Mouse (Mus musculus) forebrain, embryonic 11.5 days (tissue): ENCODE data around the gene Tnfaip8l1. TPM values are rescaled to one million over a fixed set of nuclear protein-coding genes. Genes with fewer than 3 reads are reported as not detected.

Experiments
- ATAC-seq: fragments of 200-750 bp; cut with Nextera tagmentation; replicated peaks from 2 replicates; pipeline ENCODE4 v1.8.0; 2017; ENCODE audit warnings: moderate TSS enrichment; ENCODE audit not compliant: low FRiP score
- DNase-seq: peaks from one replicate; pipeline ENCODE4 v3.0.0-alpha.2; 2017; ENCODE audit warnings: low spot score
- H3K27ac ChIP-seq: fragments of 300-500 bp; sonication (generic); 2 replicates; pipeline ENCODE4 v1.5.1; 2014; ENCODE audit warnings: low read depth, low read length
- H3K27me3 ChIP-seq: fragments of 300-500 bp; sonication (generic); 2 replicates; pipeline ENCODE4 v1.6.1; 2014; ENCODE audit warnings: mild to moderate bottlenecking, low read length, mixed read lengths; ENCODE audit not compliant: control insufficient read depth, insufficient read depth
- H3K36me3 ChIP-seq: fragments of 300-500 bp; sonication (generic); 2 replicates; pipeline ENCODE4 v1.6.1; 2014; ENCODE audit warnings: mild to moderate bottlenecking, low read length, moderate library complexity, mixed read lengths; ENCODE audit not compliant: control insufficient read depth, insufficient read depth
- H3K4me1 ChIP-seq: fragments of 300-500 bp; sonication (generic); replicated peaks from 2 replicates; pipeline ENCODE4 v1.6.1; 2014; ENCODE audit warnings: low read length, mixed read lengths; ENCODE audit not compliant: control insufficient read depth, insufficient read depth
- H3K4me2 ChIP-seq: fragments of 300-500 bp; sonication (generic); 2 replicates; pipeline ENCODE4 v1.6.1; 2014; ENCODE audit warnings: low read depth, mild to moderate bottlenecking, low read length, moderate library complexity, mixed read lengths; ENCODE audit not compliant: severe bottlenecking
- H3K4me3 ChIP-seq: fragments of 300-500 bp; sonication (generic); 2 replicates; pipeline ENCODE4 v1.5.1; 2014; ENCODE audit warnings: low read depth, low read length
- H3K9ac ChIP-seq: fragments of 300-500 bp; sonication (generic); 2 replicates; pipeline ENCODE4 v1.6.1; 2014; ENCODE audit warnings: low read length
- H3K9me3 ChIP-seq: fragments of 300-500 bp; sonication (generic); 2 replicates; pipeline ENCODE4 v1.6.1; 2016; ENCODE audit warnings: low read length, mixed read lengths; ENCODE audit not compliant: control insufficient read depth
- WGBS: fragments of 180-500 bp; shearing (Covaris S2); extraction: QIAGEN DNeasy Blood & Tissue Kit; methylation state at CpG from one replicate; pipeline ENCODE4 v1.1.7; 2014; 5-methylcytosine and 5-hydroxymethylcytosine counted together
- polyA plus RNA-seq: library from polyadenylated mRNA; unstranded; fragments of >200 nt; fragmentation: Nextera tagmentation; extraction: Ambion mirVana; gene quantifications from 2 replicates; pipeline ENCODE4 v1.2.1, GENCODE M21; 2014

Gene Tnfaip8l1
- polyA plus RNA-seq, 1 experiment from 2014 or later: 7.7 TPM

DNA sequence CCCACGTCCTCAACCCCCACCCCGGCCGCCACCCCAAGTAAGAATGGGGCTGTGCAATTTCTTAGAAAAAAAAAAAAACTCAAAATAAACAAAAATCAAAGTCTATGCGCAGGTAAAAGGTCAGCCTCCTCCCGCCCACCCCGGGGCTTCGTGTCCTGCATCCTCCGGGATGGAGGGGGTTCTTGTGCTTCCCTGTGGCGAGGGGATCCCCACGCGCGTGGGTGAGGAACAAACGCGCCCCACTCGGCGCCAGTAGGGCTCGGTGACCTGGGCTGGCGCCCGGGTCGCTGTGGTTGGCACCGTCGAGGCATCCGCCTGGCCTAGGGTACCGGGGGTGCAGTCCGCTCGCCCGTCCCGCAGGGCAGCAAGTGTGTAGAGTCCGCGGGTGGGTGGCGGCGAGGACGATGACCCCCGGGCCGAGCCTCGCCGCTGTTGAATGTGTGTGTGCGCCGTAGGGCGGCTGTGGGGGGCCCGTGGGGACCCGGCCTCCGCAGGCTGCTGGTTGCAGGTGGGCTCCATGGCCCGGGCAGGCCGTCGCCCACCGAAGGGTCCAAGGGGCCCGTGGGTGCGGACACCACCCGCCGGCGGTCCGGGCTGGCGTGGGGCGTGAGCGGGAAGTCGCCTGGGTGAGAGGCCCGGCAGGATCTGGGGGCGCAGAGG is 38.5 kb upstream of the Tnfaip8l1 start:
- no peak overlapping the region for H3K27ac ChIP-seq
- H3K27me3 ChIP-seq: peaks cover 54% of the 10 kb centered on the region
- H3K9me3 ChIP-seq: peaks cover 10% of the 10 kb centered on the region
- ATAC-seq: 0 out of 2 replicates have a peak, but pooled peaks have one; percentile 10
- no peak for DNase-seq
- H3K36me3 ChIP-seq: no peaks in the 10 kb centered on the region; the same call in 1 of the 2 replicates
- H3K4me1 ChIP-seq: peaks cover 5% of the 10 kb centered on the region
- H3K9ac ChIP-seq: peak overlapping the region; percentile 43; the same call in 1 of the 2 replicates
- 45% methylated on average over 59 of the region's 59 CpGs for WGBS
- peak overlapping the region; percentile 62 for H3K4me2 ChIP-seq
- peak overlapping the region; percentile 29 for H3K4me3 ChIP-seq

DNA sequence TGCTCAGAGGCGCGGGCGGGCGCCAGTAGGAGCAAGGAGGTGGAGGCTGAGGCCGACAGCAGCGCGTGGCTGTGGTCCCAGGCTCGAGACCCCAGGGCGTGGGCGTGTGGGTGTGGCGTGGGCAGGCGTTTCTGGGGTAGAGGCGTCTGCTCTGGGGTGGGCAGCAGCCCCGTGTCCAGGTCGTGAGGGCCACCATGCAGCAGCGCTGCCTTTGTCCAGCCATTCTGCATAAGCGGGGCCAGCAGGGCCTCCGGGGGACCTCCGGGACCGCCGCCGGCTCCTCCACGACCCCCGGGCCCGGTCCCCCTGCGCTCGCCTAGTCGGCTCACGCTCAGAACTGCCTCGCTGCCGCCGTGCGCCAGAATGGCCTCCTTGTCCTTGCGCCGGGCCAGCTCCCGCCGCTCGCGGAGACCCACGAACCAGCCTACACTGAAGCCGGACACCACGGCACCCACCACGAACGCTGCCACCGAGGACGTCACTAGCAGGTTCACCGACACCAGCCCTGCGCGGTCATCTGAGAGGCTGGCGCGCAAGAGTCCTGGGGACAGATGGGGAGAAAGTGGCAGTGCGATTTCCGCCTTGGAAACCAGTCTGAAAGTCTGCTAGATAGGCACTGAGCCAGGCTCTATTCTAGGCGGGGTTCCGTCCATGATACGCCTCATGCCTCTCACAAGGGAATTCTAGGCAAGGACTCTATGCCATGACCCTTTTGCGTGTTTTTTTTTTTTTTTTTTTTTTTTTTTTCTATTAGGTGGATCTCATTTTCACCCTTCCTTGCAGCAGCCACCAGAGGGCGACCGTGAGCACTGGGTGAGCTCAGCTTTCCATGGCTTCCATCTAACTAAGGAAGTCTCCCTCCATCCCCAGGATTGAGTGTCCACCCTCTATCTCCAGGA is 37.7 kb upstream of the Tnfaip8l1 start:
- H3K27ac ChIP-seq: no peak overlapping the region
- ATAC-seq: peak; percentile 34; the same call in 1 of the 2 replicates
- peak; percentile 84 for DNase-seq

DNA sequence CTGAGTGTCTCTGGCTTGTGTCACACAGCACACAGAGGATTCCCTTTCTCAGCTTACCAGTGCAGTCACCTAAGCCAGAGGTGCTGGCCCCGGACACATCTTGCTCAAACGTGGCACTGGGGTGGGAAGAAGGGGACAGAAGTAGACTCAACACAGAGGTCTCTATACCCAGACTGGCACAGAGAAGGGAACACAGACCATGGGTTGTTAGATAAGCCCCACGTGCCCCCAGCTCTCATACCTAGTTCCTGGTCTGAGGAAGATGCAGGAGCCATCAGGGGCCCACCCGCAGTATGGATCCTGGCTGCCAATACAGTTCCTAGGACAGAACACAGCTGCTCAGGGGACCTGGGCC is 37.0 kb upstream of the Tnfaip8l1 start:
- H3K4me1 ChIP-seq: peaks cover 5% of the 10 kb centered on the region
- WGBS: 86% methylated on average over 4 of the region's 4 CpGs
- no peak overlapping the region for H3K9ac ChIP-seq
- H3K4me2 ChIP-seq: no peak overlapping the region
- DNase-seq: no peak
- no peaks in the 10 kb centered on the region; the same call in 1 of the 2 replicates for H3K36me3 ChIP-seq
- peaks cover 40% of the 10 kb centered on the region for H3K27me3 ChIP-seq
- H3K4me3 ChIP-seq: no peak overlapping the region
- ATAC-seq: 0 out of 2 replicates have a peak, but pooled peaks have one; percentile 37
- H3K9me3 ChIP-seq: peaks cover 10% of the 10 kb centered on the region
- H3K27ac ChIP-seq: no peak overlapping the region

More for the DNA sequence above, 37.7 kb upstream of the Tnfaip8l1 start:
- Histone ChIP-seq H3K4me2 (peak overlapping the region; percentile 62), H3K4me1 (peaks cover 5% of the 10 kb centered on the region), H3K36me3 (no peaks in the 10 kb centered on the region; the same call in 1 of the 2 replicates), H3K27me3 (peaks cover 46% of the 10 kb centered on the region), H3K9me3 (peaks cover 10% of the 10 kb centered on the region), H3K4me3 (peak overlapping the region; percentile 29), H3K9ac (peak overlapping the region; percentile 43)
- WGBS: 10% methylated on average over 58 of the region's 59 CpGs

DNA sequence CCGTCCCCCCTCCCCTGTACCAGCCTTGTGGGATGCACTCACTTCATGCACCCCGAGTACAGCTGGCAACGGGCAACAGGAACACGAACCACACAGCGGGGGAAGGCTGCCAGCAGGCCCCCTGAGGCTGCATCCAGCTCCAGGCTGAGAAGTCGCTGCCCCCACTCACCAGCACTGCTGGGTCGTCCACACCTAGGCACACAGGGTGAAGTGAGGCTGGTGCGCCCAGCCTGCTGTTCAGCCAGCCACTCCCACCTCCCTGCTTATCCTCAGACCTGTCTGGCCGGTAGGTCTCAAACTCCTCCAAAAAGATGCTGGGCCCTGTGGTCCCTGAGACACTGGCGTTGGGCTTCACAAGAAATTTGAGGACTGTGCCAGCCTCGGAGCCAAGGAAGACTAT is 36.1 kb upstream of the Tnfaip8l1 start:
- Histone ChIP-seq H3K27ac (no peak overlapping the region), H3K36me3 (no peaks in the 10 kb centered on the region; the same call in 1 of the 2 replicates), H3K4me3 (no peak overlapping the region), H3K27me3 (peaks cover 31% of the 10 kb centered on the region), H3K4me1 (peaks cover 5% of the 10 kb centered on the region), H3K9ac (no peak overlapping the region), H3K4me2 (no peak overlapping the region), H3K9me3 (peaks cover 10% of the 10 kb centered on the region)
- ATAC-seq (no peak), DNase-seq (no peak)
- 81% methylated on average over 11 of the region's 11 CpGs for WGBS

DNA sequence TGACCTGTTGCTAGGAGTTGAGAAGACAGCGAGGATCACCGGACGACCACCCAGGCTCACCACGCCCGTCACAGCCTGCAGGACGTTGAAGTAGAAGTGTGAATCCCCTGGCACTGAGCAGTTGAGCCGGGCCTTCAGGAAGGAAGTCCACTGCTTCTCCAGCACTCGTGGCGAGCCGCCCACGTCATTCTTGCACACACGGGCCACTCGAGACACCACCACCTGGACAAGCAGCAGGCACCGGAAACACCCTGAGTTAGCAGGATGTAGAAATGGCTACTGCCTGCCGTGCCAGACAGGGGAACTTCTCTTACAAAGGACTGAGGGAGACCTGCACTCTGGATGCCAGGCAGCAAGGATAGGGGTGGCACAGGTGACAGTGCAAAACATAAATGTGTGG is 34.0 kb upstream of the Tnfaip8l1 start:
- Histone ChIP-seq H3K9ac (no peak overlapping the region), H3K4me1 (peaks cover 5% of the 10 kb centered on the region), H3K36me3 (no peaks in the 10 kb centered on the region; the same call in 1 of the 2 replicates), H3K9me3 (no peaks in the 10 kb centered on the region), H3K4me3 (no peak overlapping the region), H3K27ac (no peak overlapping the region), H3K27me3 (peaks cover 20% of the 10 kb centered on the region), H3K4me2 (no peak overlapping the region)
- 89% methylated on average over 15 of the region's 15 CpGs for WGBS
- DNase-seq (no peak), ATAC-seq (no peak)

DNA sequence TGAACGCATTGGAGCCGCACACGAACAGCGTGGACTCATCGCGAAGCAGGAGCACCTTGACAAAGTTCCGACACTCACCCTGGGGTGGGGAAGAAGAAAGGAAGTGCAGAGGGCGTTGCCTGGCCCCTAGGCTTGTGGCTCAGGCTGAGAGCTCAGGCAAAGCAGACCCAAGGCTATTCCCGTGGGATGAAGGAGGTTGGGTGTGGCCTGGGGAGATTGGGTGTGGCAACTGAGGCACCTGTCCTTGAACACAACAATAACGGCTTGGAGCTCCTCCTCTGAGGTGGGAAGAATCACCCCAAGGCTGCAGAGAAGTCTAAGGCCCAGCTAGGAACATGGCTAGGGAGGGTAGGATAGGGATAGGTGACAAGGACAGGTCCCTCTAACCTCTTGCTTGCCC is 31.1 kb upstream of the Tnfaip8l1 start:
- H3K27me3 ChIP-seq: no peaks in the 10 kb centered on the region; the same call in 1 of the 2 replicates
- no peaks in the 10 kb centered on the region for H3K9me3 ChIP-seq
- no peak overlapping the region for H3K4me2 ChIP-seq
- 93% methylated on average over 10 of the region's 10 CpGs for WGBS
- DNase-seq (no peak), ATAC-seq (no peak)
- H3K27ac ChIP-seq: no peak overlapping the region
- no peak overlapping the region for H3K4me3 ChIP-seq
- H3K36me3 ChIP-seq: no peaks in the 10 kb centered on the region; the same call in 1 of the 2 replicates
- H3K4me1 ChIP-seq: peaks cover 2% of the 10 kb centered on the region; the same call in 1 of the 2 replicates
- no peak overlapping the region for H3K9ac ChIP-seq

DNA sequence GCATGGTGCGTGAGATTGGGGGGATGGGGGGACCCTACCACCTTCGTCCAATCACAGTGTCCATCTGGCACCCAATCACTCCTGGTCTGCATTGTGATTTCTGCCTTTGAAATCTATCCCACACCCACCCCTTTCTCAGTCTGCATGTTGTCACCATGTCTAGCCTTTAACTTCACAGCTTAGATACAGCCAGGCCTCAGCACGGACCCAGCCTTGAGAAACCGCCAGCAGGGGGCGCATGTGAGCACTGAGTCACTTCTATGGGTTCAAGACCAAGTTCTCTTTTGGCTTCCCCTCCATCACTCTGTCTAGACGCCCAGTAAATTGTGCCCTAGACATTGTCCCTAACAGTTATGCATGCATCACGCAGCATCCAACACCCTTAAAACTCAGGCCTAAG is 30.5 kb upstream of the Tnfaip8l1 start:
- ATAC-seq (no peak), DNase-seq (peak; percentile 86)
- Histone ChIP-seq H3K4me3 (no peak overlapping the region), H3K36me3 (no peaks in the 10 kb centered on the region; the same call in 1 of the 2 replicates), H3K4me1 (peaks cover 2% of the 10 kb centered on the region; the same call in 1 of the 2 replicates), H3K27me3 (no peaks in the 10 kb centered on the region; the same call in 1 of the 2 replicates), H3K9me3 (no peaks in the 10 kb centered on the region), H3K4me2 (no peak overlapping the region), H3K9ac (no peak overlapping the region), H3K27ac (no peak overlapping the region)
- WGBS: 40% methylated on average over 7 of the region's 7 CpGs

DNA sequence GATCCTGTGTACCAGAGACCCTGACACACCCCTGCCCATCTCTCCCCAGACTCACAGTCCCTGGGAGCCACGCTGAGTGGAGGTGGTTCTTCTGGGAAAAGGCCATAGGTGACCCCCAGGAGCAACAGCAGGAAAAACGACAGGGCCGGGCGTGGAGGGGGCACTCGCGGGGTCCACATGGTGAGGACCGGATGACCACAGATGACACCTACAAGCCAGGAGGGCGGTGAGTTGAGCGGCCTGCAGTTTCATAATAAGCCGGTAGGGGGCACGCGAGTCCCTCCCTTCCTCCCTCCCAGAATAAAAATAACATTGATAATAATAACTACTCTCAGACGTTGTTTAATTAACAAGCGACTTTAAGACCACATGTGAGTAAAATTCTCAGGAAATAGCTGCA is 29.6 kb upstream of the Tnfaip8l1 start:
- ATAC-seq: 0 out of 2 replicates have a peak, but pooled peaks have one; percentile 7
- no peaks in the 10 kb centered on the region; the same call in 1 of the 2 replicates for H3K36me3 ChIP-seq
- no peaks in the 10 kb centered on the region for H3K9me3 ChIP-seq
- H3K4me1 ChIP-seq: peaks cover 2% of the 10 kb centered on the region; the same call in 1 of the 2 replicates
- WGBS: 4% methylated on average over 14 of the region's 14 CpGs
- peak; percentile 77 for DNase-seq
- no peak overlapping the region for H3K9ac ChIP-seq
- no peak overlapping the region for H3K27ac ChIP-seq
- H3K27me3 ChIP-seq: no peaks in the 10 kb centered on the region; the same call in 1 of the 2 replicates
- H3K4me2 ChIP-seq: no peak overlapping the region
- no peak overlapping the region for H3K4me3 ChIP-seq
